Mouse (Mus musculus): Measurements from ENCODE around the gene Arid1b.

- TF ChIP-seq CTCF (IDR thresholded peaks at IDR 0.05; ENCODE audit: borderline replicate concordance, extremely low read depth, insufficient read depth, insufficient read length) (no peak), POLR2A (IDR thresholded peaks at IDR 0.05; ENCODE audit: borderline replicate concordance, extremely low read depth, insufficient read depth, insufficient read length, poor library complexity, severe bottlenecking) (no peak)
Observed at GRCm38 (mm10) chr17:4990911-4991560, 3.1 kb upstream of the Arid1b start.
